Mouse (Mus musculus): Measurements from ENCODE around the gene Dyrk3. TPM values are rescaled to one million over a fixed set of nuclear protein-coding genes. Genes with fewer than 3 reads are reported as not detected.
A peak's percentile ranks its signal among the peaks of the same experiment; 100 is the strongest.
"Not testable (repeated sequence)": the region's sequence is repeated elsewhere in the genome, so short reads cannot be mapped to it uniquely, and the experiment has no call there.

Dyrk3 gene
- polyA plus RNA-seq, 1 experiment from 2014 or later: 3.1 TPM

DNA sequence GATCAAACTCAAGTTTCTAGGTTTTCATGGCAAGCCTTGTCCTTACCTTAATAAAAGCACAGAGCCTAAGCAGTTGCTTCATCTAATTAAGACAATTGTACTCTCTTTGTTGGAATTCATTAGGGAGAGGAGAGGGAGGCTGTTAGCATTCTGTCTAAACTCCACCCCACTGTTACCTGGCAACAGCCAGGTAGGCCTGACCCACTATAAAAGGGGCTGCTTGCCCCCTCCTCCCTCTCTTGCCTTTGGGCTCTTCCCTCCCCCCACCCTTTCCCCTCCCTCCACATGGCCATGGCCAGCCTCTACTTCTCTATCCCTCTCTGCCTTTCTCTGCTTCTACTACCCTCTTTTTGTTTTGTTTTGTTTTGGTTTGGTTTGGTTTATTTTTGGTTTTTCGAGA, 11.4 kb upstream of the Dyrk3 start:
- Histone ChIP-seq H3K4me2 (no peak overlapping the region), H3K27me3 (no peaks in the 10 kb centered on the region), H3K9me3 (no peaks in the 10 kb centered on the region), H3K4me3 (no peak overlapping the region), H3K9ac (no peak overlapping the region), H3K4me1 (peaks cover 8% of the 10 kb centered on the region), H3K27ac (no peak overlapping the region), H3K36me3 (no peaks in the 10 kb centered on the region)
- 77% methylated on average over 1 of the region's 1 CpGs for WGBS
- no peak for ATAC-seq (ENCODE audit: insufficient number of reproducible peaks, low FRiP score, low TSS enrichment, low read depth)

DNA sequence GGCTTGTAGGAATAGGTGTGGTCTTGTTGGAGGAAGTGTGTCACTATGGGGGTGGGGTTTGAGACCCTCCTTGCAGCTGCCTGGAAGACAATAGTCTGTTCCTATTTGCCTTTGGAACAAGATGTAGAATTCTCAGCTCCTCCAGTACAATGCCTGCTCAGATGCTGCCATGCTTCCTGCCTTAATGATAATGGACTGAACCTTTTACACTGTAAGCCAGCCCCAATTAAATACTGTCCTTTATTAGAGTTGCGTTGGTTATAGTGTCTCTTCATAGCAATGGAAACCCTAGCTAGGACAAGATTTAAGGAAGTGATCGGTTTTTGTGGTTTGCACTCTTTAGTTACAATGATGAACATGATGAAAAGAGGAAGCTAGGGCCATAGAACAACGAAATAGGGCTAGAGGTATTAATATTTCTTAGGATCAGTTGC, 8.1 kb upstream of the Dyrk3 start:
- 81% methylated on average over 3 of the region's 3 CpGs for WGBS

DNA sequence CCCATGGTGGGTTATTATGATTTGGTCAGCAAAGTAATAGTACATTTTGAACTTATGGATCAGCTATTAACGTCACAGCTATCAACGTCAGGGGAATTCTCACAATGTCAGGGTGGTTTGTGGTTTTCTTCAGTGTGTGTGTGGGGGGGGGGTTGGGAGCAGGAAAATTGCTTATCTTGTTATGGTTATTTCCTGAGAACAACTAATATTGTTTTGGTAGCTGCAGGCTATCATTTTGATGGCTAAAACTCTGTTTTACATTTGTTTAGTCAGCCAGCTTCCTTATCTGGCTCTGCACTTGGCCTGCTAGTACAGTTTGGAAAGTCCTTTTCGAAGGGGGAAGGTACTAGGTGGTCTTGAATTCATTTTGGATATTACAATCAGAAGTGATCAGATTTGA, 7.1 kb upstream of the Dyrk3 start:
- whole genome bisulfite sequencing: 87% methylated on average over 3 of the region's 3 CpGs
- not testable (repeated sequence) for H3K27ac ChIP-seq

More for the DNA sequence above, 8.1 kb upstream of the Dyrk3 start:
- no peak for ATAC-seq (ENCODE audit: insufficient number of reproducible peaks, low FRiP score, low TSS enrichment, low read depth)
- no peak overlapping the region for H3K4me2 ChIP-seq
- no peak overlapping the region for H3K9ac ChIP-seq
- no peaks in the 10 kb centered on the region for H3K4me1 ChIP-seq
- H3K27me3 ChIP-seq: no peaks in the 10 kb centered on the region
- no peak overlapping the region for H3K27ac ChIP-seq
- H3K4me3 ChIP-seq: no peak overlapping the region
- H3K9me3 ChIP-seq: no peaks in the 10 kb centered on the region
- no peaks in the 10 kb centered on the region for H3K36me3 ChIP-seq

DNA sequence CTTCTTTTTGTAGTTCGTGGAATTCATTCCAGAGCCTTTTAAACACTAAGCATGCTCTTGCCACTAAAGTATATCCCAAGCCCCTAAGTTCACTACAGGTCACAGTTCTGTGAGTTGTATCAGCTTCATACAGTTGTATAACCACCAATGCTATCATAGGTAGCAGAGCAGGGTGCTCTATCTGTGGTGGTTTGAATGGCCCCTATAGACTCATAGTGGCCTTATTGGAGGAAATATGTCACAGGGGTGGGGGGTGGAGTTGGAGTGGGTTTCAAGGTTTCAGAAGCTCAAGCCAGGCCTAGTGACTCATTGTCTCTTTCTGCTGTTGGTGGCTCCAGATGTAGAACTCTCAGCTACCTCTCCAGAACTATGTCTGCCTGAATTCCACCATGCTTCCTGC, 4.3 kb upstream of the Dyrk3 start:
- no peaks in the 10 kb centered on the region for H3K36me3 ChIP-seq
- H3K4me1 ChIP-seq: 0 out of 2 replicates have a peak, but pooled peaks cover 7% of the 10 kb centered on the region
- no peak for ATAC-seq (ENCODE audit: insufficient number of reproducible peaks, low FRiP score, low TSS enrichment, low read depth)
- no peaks in the 10 kb centered on the region for H3K27me3 ChIP-seq
- WGBS: 73% methylated on average over 1 of the region's 1 CpGs
- no peak overlapping the region for H3K4me2 ChIP-seq
- H3K27ac ChIP-seq: no peak overlapping the region
- H3K9me3 ChIP-seq: no peaks in the 10 kb centered on the region
- H3K9ac ChIP-seq: no peak overlapping the region
- no peak overlapping the region for H3K4me3 ChIP-seq

More for the DNA sequence above, 7.1 kb upstream of the Dyrk3 start:
- H3K36me3 ChIP-seq; H3K27me3 ChIP-seq; H3K4me2 ChIP-seq; H3K9ac ChIP-seq; ATAC-seq (ENCODE audit: insufficient number of reproducible peaks, low FRiP score, low TSS enrichment, low read depth); H3K4me3 ChIP-seq; H3K4me1 ChIP-seq; H3K9me3 ChIP-seq: not testable (repeated sequence)

DNA sequence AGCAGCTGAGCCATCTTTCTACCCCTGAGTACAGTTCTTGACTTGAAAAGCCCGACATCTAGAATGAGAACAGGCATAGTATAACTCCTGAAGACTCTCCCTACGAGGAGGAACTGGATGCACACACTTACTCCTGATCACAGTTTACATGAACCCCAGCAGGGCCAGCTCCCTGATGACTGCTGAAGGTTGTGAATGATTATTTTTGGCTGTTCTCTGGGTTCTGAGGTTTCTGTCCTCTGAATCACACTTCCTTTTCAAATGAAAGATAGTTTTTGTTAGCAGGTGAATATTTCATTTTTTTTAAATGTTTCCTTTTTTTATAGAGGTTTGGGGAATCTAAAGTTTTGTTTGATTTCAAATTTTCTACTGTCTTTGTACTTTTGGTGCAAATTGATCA, 3.3 kb upstream of the Dyrk3 start:
- Histone ChIP-seq H3K4me3 (no peak overlapping the region), H3K9me3 (no peaks in the 10 kb centered on the region), H3K9ac (no peak overlapping the region), H3K4me2 (no peak overlapping the region), H3K4me1 (0 out of 2 replicates have a peak, but pooled peaks cover 7% of the 10 kb centered on the region), H3K27me3 (peaks cover 3% of the 10 kb centered on the region; the same call in 1 of the 2 replicates), H3K27ac (no peak overlapping the region), H3K36me3 (no peaks in the 10 kb centered on the region)
- WGBS: 56% methylated on average over 2 of the region's 2 CpGs
- ATAC-seq (ENCODE audit: insufficient number of reproducible peaks, low FRiP score, low TSS enrichment, low read depth): no peak

DNA sequence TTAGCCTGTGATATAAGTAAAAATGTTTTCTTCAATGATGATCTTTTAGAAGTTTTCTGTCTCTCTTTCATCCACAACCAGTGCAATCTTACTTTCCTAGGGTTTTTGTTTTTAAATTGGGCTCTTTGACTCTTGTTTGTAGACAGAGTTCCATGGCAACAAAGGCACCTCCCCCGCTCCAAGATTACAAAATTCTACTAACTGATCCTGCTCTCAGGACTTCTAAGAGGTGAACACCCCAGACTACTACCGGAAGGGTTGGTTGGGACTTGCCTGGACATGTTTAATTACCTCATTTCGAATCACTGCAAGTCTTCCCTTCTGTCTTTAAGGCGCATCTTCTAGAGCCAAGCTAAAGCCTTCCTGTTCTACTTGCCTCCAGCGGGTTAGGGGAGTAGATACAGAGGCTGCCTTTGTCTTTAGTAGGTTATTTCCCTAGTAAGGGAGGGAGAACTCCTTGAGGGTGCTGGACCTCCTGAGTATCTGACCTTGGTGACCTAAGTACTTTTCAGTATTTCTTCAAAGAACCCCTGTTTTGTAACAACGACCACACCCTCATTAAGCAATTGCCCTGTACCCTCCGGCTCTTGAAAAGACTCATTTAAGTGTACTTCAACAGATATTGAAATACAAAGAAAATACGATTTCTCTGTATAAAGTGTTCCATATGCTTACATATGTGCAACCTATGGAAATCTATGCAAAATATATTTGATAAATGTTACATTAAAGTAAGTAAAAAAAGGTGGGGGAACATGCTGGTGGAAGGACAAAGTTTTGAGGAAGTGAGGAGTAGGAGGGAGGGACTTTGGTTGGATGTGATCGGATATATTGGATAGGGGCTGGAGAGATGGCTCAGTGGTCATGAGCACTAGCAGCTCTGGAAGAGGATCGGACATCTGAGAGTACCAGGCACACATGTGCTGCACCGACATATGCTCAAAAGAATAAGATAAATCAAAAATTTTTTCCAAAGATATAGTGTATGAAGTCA, 1.3 kb upstream of the Dyrk3 start:
- Histone ChIP-seq H3K9ac (no peak overlapping the region), H3K27ac (no peak overlapping the region), H3K4me1 (0 out of 2 replicates have a peak, but pooled peaks cover 7% of the 10 kb centered on the region), H3K9me3 (no peaks in the 10 kb centered on the region), H3K27me3 (peaks cover 3% of the 10 kb centered on the region; the same call in 1 of the 2 replicates), H3K4me3 (peak overlapping the region; percentile 92), H3K36me3 (no peaks in the 10 kb centered on the region), H3K4me2 (peak overlapping the region; percentile 92)
- WGBS: 62% methylated on average over 11 of the region's 11 CpGs
- no peak for ATAC-seq (ENCODE audit: insufficient number of reproducible peaks, low FRiP score, low TSS enrichment, low read depth)

DNA sequence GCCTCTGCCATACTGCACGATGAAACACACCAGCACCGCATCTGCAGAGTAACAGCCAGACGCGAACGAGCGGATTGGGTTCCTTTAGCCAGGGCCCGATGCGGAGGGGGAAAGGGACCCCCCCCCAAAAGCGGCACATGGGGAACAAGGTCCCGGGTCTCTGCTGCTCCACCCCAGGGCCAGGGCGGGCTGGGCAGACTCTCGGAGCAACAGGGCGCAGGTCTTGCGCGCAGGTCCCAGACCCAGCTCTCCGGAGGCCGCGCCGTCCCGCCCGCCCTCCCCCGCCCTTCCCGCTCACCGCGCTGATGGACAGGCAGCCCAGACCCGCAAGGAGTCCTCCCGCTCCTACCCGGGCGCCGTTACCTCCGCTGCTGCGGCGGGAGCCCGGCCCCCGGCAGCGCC, 422 bp downstream of the Dyrk3 start:
- H3K4me1 ChIP-seq: 0 out of 2 replicates have a peak, but pooled peaks cover 7% of the 10 kb centered on the region

DNA sequence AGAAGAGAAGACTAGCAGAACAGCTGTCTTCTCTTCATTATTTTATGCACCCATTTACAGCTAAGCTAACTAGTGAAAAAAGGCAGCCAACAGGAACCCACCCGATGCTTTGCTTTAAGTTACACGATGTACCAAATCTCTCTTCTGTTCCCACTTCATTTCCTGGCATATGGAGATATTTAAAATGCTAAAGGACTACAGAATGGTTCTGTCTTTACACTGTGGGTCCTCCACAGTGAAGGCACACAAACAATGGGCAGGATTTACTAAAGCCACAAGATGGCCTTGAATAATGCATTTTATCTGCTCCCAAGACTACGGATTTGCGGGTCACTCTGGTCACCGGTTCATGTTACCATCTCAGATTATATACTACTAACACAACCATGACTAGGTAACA, 1.0 kb downstream of the Dyrk3 start:
- no peak overlapping the region for H3K4me3 ChIP-seq
- no peaks in the 10 kb centered on the region for H3K9me3 ChIP-seq
- 24% methylated on average over 5 of the region's 5 CpGs for WGBS
- H3K4me1 ChIP-seq: 0 out of 2 replicates have a peak, but pooled peaks cover 7% of the 10 kb centered on the region
- no peak overlapping the region for H3K9ac ChIP-seq
- ATAC-seq (ENCODE audit: insufficient number of reproducible peaks, low FRiP score, low TSS enrichment, low read depth): no peak
- no peaks in the 10 kb centered on the region for H3K36me3 ChIP-seq
- H3K27ac ChIP-seq: no peak overlapping the region
- H3K4me2 ChIP-seq: no peak overlapping the region
- H3K27me3 ChIP-seq: peaks cover 3% of the 10 kb centered on the region; the same call in 1 of the 2 replicates

More for the DNA sequence above, 422 bp downstream of the Dyrk3 start:
- Histone ChIP-seq H3K9me3 (no peaks in the 10 kb centered on the region), H3K27me3 (peaks cover 3% of the 10 kb centered on the region; the same call in 1 of the 2 replicates), H3K27ac (peak overlapping the region; percentile 93), H3K36me3 (no peaks in the 10 kb centered on the region), H3K4me2 (peak overlapping the region; percentile 92), H3K9ac (peak overlapping the region; percentile 51), H3K4me3 (peak overlapping the region; percentile 92)
- peak; percentile 67 for ATAC-seq (ENCODE audit: insufficient number of reproducible peaks, low FRiP score, low TSS enrichment, low read depth)
- 2% methylated on average over 24 of the region's 36 CpGs for WGBS

DNA sequence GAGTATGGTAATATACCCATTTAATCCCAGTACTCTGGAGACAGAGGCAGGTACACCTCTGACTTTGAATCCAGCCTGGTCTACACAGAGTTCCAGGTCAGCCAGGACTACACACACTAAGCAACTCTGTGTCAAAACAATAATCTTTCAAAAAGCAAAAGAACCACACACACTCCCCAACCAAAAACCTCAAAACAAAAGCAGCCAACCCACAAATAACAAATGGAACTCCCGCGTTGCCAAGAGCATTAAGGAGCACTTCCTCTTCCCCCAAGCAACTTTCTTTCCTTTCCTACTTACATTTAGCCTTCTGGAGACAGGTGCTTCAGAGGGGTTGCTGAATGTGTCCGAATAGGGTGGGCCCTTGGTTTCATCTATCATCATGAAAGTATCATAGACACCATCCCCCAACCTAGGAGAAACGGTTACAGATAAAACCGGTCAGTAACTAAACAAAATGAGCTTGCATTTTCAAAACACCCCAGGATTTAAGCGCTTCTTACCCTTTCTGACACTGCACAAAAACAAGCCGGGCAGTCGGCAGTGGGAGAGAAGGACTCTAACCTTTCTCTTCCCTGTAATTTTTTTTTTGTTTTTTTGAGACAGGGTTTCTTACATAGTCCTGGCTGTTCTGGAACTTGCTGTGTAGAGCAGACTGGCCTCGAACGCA, 2.0 kb downstream of the Dyrk3 start:
- Histone ChIP-seq H3K36me3 (no peaks in the 10 kb centered on the region), H3K9ac (no peak overlapping the region), H3K27me3 (peaks cover 3% of the 10 kb centered on the region; the same call in 1 of the 2 replicates), H3K4me3 (no peak overlapping the region), H3K4me1 (0 out of 2 replicates have a peak, but pooled peaks cover 7% of the 10 kb centered on the region), H3K4me2 (no peak overlapping the region), H3K27ac (no peak overlapping the region), H3K9me3 (no peaks in the 10 kb centered on the region)
- ATAC-seq (ENCODE audit: insufficient number of reproducible peaks, low FRiP score, low TSS enrichment, low read depth): no peak
- 75% methylated on average over 10 of the region's 10 CpGs for WGBS

DNA sequence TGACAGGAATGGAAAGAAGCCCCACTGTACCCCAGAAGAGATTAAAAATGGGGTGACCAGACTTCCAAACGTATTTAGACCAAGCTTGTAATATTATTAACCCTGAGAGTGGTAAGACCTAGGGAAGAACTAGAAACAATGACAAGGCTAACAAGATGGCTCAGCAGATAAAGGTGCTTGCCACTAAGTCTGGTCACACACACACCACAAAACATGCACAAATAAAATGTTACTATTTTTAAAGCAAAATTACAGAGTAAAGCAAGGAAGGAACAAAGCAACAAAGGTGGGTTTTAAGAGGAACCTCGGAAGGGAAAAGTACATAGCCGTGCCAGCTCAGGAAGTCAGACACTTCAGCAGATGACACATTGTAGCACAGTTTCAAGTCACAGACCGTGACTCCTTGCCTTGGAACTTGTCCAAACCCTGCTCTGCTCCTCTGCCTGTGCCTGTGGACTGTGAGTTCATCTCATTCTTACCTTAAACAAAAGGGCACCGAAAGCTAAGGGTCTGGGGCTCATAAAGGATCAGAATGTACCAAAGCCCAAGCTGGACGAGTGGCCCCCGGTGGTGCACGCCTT, 3.1 kb downstream of the Dyrk3 start:
- H3K4me3 ChIP-seq: no peak overlapping the region
- ATAC-seq (ENCODE audit: insufficient number of reproducible peaks, low FRiP score, low TSS enrichment, low read depth): no peak
- H3K36me3 ChIP-seq: no peaks in the 10 kb centered on the region
- no peak overlapping the region for H3K27ac ChIP-seq
- WGBS: 72% methylated on average over 8 of the region's 8 CpGs
- H3K9ac ChIP-seq: no peak overlapping the region
- no peak overlapping the region for H3K4me2 ChIP-seq
- H3K4me1 ChIP-seq: 0 out of 2 replicates have a peak, but pooled peaks cover 7% of the 10 kb centered on the region
- no peaks in the 10 kb centered on the region for H3K9me3 ChIP-seq
- peaks cover 3% of the 10 kb centered on the region; the same call in 1 of the 2 replicates for H3K27me3 ChIP-seq

DNA sequence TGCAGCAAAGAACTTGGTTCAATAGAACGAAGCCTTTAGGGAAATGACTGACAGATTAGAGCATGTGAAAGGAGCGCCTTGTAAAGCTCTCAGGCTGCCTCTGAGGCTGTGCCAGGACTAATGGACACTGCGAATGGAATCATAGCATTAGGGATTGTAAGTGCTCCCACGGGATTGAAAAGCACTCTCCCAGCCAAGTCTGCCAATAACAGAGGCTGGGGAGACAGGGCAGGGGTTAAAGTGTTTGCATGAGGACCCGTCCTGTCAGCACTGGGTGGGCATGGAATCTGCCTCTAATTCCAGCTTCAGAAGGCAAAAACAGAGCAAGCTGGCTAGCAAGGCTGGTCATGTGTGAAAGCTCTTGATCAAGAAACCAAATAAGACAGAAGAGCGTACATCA, 3.9 kb downstream of the Dyrk3 start:
- Histone ChIP-seq H3K4me3 (no peak overlapping the region), H3K36me3 (peaks cover 7% of the 10 kb centered on the region), H3K27ac (no peak overlapping the region), H3K9me3 (no peaks in the 10 kb centered on the region), H3K27me3 (peaks cover 3% of the 10 kb centered on the region; the same call in 1 of the 2 replicates), H3K4me2 (no peak overlapping the region), H3K9ac (no peak overlapping the region), H3K4me1 (0 out of 2 replicates have a peak, but pooled peaks cover 5% of the 10 kb centered on the region)
- ATAC-seq (ENCODE audit: insufficient number of reproducible peaks, low FRiP score, low TSS enrichment, low read depth): no peak
- 63% methylated on average over 6 of the region's 6 CpGs for WGBS

Data from limb, embryonic 15.5 days (tissue).